17 mouse cellular contexts compared by ENCODE assay signal in genomic region chr14:32678565-32678964, GRCm38 (mm10). TPM values are rescaled to one million over a fixed set of nuclear protein-coding genes. Genes with fewer than 3 reads are reported as not detected.
"Had no signal": no experiment of that assay in that cellular context is flagged by ENCODE, and none has a peak within 500 bp of the region (broad histone marks: within the 10 kb centered on the region; RNA-seq: fewer than 3 reads in every experiment).

No protein-coding gene starts in this region.

- DNase-seq: retina, postnatal 1 day; right cerebral cortex, adult 18-20 months; right cerebral cortex, postnatal 14 days; right cerebral cortex, postnatal 25 days; right cerebral cortex, postnatal 4 days; spleen, adult 18-20 months; thymus, adult 18-20 months; thymus, adult 2 months; thymus, postnatal 14 days; thymus, postnatal 25 days; thymus, postnatal 36 days; thymus, postnatal 4 days had no signal

- H3K4me3 ChIP-seq: neural tube, embryonic 13.5 days; neural tube, embryonic 15.5 days; stomach, embryonic 15.5 days had no signal

- H3K36me3 ChIP-seq: neural tube, embryonic 13.5 days; neural tube, embryonic 15.5 days; stomach, embryonic 15.5 days had no signal

- H3K27me3 ChIP-seq: neural tube, embryonic 13.5 days; neural tube, embryonic 15.5 days; stomach, embryonic 15.5 days had no signal

- H3K9ac ChIP-seq: neural tube, embryonic 13.5 days; neural tube, embryonic 15.5 days; stomach, embryonic 15.5 days had no signal

- H3K9me3 ChIP-seq: neural tube, embryonic 13.5 days; neural tube, embryonic 15.5 days; stomach, embryonic 15.5 days had no signal

- H3K4me2 ChIP-seq: neural tube, embryonic 13.5 days; neural tube, embryonic 15.5 days; stomach, embryonic 15.5 days had no signal

- H3K27ac ChIP-seq: neural tube, embryonic 13.5 days; neural tube, embryonic 15.5 days; stomach, embryonic 15.5 days; stomach, postnatal 0 days had no signal

RNA-seq across cellular contexts. Expression of gene 3425401B19Rik, which starts 6.5 kb away (rescaled TPM):
- polyA plus RNA-seq: thymus, postnatal 0 days had no signal
